Mouse (Mus musculus) forebrain, embryonic 15.5 days (tissue): ENCODE results near the gene Ptprs. TPM values are rescaled to one million over a fixed set of nuclear protein-coding genes. Genes with fewer than 3 reads are reported as not detected.

Experiments
- ATAC-seq: fragments of 200-750 bp; cut with Nextera tagmentation; replicated peaks from 2 replicates; pipeline ENCODE4 v1.8.0; 2017; ENCODE audit warnings: mild to moderate bottlenecking, moderate TSS enrichment, moderate library complexity
- H3K27ac ChIP-seq: fragments of 300-500 bp; sonication (generic); replicated peaks from 2 replicates; pipeline ENCODE4 v1.5.1; 2015; ENCODE audit warnings: mild to moderate bottlenecking, inconsistent platforms
- H3K27me3 ChIP-seq: fragments of 300-500 bp; sonication (generic); 2 replicates; pipeline ENCODE4 v1.6.1; 2015; ENCODE audit warnings: inconsistent platforms
- H3K36me3 ChIP-seq: fragments of 300-500 bp; sonication (generic); 2 replicates; pipeline ENCODE4 v1.6.1; 2015; ENCODE audit warnings: mild to moderate bottlenecking, inconsistent platforms
- H3K4me1 ChIP-seq: fragments of 300-500 bp; sonication (generic); 2 replicates; pipeline ENCODE4 v1.6.1; 2015; ENCODE audit warnings: inconsistent platforms
- H3K4me2 ChIP-seq: fragments of 300-500 bp; sonication (generic); replicated peaks from 2 replicates; pipeline ENCODE4 v1.6.1; 2015; ENCODE audit warnings: mild to moderate bottlenecking, inconsistent platforms
- H3K4me3 ChIP-seq: fragments of 300-500 bp; sonication (generic); 2 replicates; pipeline ENCODE4 v1.5.1; 2015; ENCODE audit warnings: mild to moderate bottlenecking, inconsistent platforms
- H3K9ac ChIP-seq: fragments of 300-500 bp; sonication (generic); replicated peaks from 2 replicates; pipeline ENCODE4 v1.6.1; 2015; ENCODE audit warnings: mild to moderate bottlenecking, inconsistent platforms
- H3K9me3 ChIP-seq: fragments of 300-500 bp; sonication (generic); 2 replicates; pipeline ENCODE4 v1.6.1; 2016; ENCODE audit warnings: inconsistent platforms
- WGBS: fragments of 180-500 bp; shearing (Covaris S2); methylation state at CpG from one replicate; pipeline ENCODE4 v1.1.7; 2015; ENCODE audit warnings: mixed read lengths; 5-methylcytosine and 5-hydroxymethylcytosine counted together
- polyA plus RNA-seq: library from polyadenylated mRNA; unstranded; fragments of >200 nt; fragmentation: Nextera tagmentation; extraction: Ambion mirVana; gene quantifications from 2 replicates; pipeline ENCODE4 v1.2.1, GENCODE M21; 2015

Gene Ptprs
- polyA plus RNA-seq, 1 experiment from 2014 or later: 375 TPM

- WGBS: 4% methylated on average over 12 of the region's 16 CpGs
- Histone ChIP-seq H3K4me1 (peaks cover 35% of the 10 kb centered on the region), H3K9me3 (no peaks in the 10 kb centered on the region), H3K4me3 (no peak overlapping the region), H3K27me3 (no peaks in the 10 kb centered on the region), H3K9ac (no peak overlapping the region), H3K27ac (peak overlapping the region; percentile 86), H3K36me3 (no peaks in the 10 kb centered on the region), H3K4me2 (0 out of 2 replicates have a peak overlapping the region, but pooled peaks have one; percentile 2)
- peak; percentile 65 for ATAC-seq
Measured at GRCm38 (mm10) chr17:56487441-56487888, 11.2 kb upstream of the Ptprs start.

GRCm38 (mm10) chr17:56485926-56486325 is 9.6 kb upstream of the Ptprs start:
- H3K9me3 ChIP-seq: no peaks in the 10 kb centered on the region
- peaks cover 34% of the 10 kb centered on the region for H3K4me1 ChIP-seq
- WGBS: 74% methylated on average over 9 of the region's 9 CpGs
- H3K9ac ChIP-seq: no peak overlapping the region
- H3K27me3 ChIP-seq: no peaks in the 10 kb centered on the region
- H3K4me3 ChIP-seq: no peak overlapping the region
- H3K36me3 ChIP-seq: no peaks in the 10 kb centered on the region
- H3K27ac ChIP-seq: 0 out of 2 replicates have a peak overlapping the region, but pooled peaks have one; percentile 2
- H3K4me2 ChIP-seq: no peak overlapping the region
- no peak for ATAC-seq

GRCm38 (mm10) chr17:56485118-56485517 is 8.8 kb upstream of the Ptprs start:
- H3K4me1 ChIP-seq: peaks cover 29% of the 10 kb centered on the region
- H3K4me3 ChIP-seq: no peak overlapping the region
- no peak overlapping the region for H3K9ac ChIP-seq
- H3K27ac ChIP-seq: 0 out of 2 replicates have a peak overlapping the region, but pooled peaks have one; percentile 2
- no peaks in the 10 kb centered on the region for H3K27me3 ChIP-seq
- H3K9me3 ChIP-seq: no peaks in the 10 kb centered on the region
- H3K4me2 ChIP-seq: no peak overlapping the region
- WGBS: 48% methylated on average over 9 of the region's 9 CpGs
- no peak; the same call in 1 of the 2 replicates for ATAC-seq
- H3K36me3 ChIP-seq: no peaks in the 10 kb centered on the region

- 100% methylated on average over 1 of the region's 1 CpGs for WGBS
- no peak for ATAC-seq
Measured at GRCm38 (mm10) chr17:56482671-56483070, 6.4 kb upstream of the Ptprs start.

GRCm38 (mm10) chr17:56479358-56479757 is 3.1 kb upstream of the Ptprs start:
- H3K36me3 ChIP-seq: no peaks in the 10 kb centered on the region
- no peak overlapping the region for H3K4me3 ChIP-seq
- 6% methylated on average over 6 of the region's 6 CpGs for WGBS
- H3K27ac ChIP-seq: no peak overlapping the region
- H3K4me2 ChIP-seq: no peak overlapping the region
- no peaks in the 10 kb centered on the region for H3K27me3 ChIP-seq
- H3K9ac ChIP-seq: no peak overlapping the region
- H3K4me1 ChIP-seq: peaks cover 12% of the 10 kb centered on the region
- no peak for ATAC-seq
- no peaks in the 10 kb centered on the region for H3K9me3 ChIP-seq

More at GRCm38 (mm10) chr17:56482671-56483070, 6.4 kb upstream of the Ptprs start:
- no peak overlapping the region for H3K9ac ChIP-seq
- no peaks in the 10 kb centered on the region for H3K9me3 ChIP-seq
- H3K4me1 ChIP-seq: peaks cover 24% of the 10 kb centered on the region
- H3K4me2 ChIP-seq: no peak overlapping the region
- H3K27me3 ChIP-seq: no peaks in the 10 kb centered on the region
- no peak overlapping the region for H3K27ac ChIP-seq
- H3K36me3 ChIP-seq: no peaks in the 10 kb centered on the region
- H3K4me3 ChIP-seq: no peak overlapping the region

GRCm38 (mm10) chr17:56478191-56478611 is 1.9 kb upstream of the Ptprs start:
- H3K27me3 ChIP-seq: no peaks in the 10 kb centered on the region
- WGBS: 73% methylated on average over 11 of the region's 11 CpGs
- H3K4me3 ChIP-seq: no peak overlapping the region
- no peaks in the 10 kb centered on the region for H3K36me3 ChIP-seq
- H3K9me3 ChIP-seq: no peaks in the 10 kb centered on the region
- no peak for ATAC-seq
- H3K9ac ChIP-seq: no peak overlapping the region
- no peak overlapping the region for H3K4me2 ChIP-seq
- H3K27ac ChIP-seq: no peak overlapping the region
- H3K4me1 ChIP-seq: peaks cover 21% of the 10 kb centered on the region

GRCm38 (mm10) chr17:56477191-56477818 is 1.0 kb upstream of the Ptprs start:
- H3K4me3 ChIP-seq: no peak overlapping the region
- H3K9ac ChIP-seq: no peak overlapping the region
- no peak for ATAC-seq
- no peaks in the 10 kb centered on the region for H3K36me3 ChIP-seq
- no peaks in the 10 kb centered on the region for H3K9me3 ChIP-seq
- H3K4me2 ChIP-seq: no peak overlapping the region
- no peaks in the 10 kb centered on the region for H3K27me3 ChIP-seq
- H3K4me1 ChIP-seq: peaks cover 30% of the 10 kb centered on the region
- 90% methylated on average over 19 of the region's 19 CpGs for WGBS
- H3K27ac ChIP-seq: no peak overlapping the region

GRCm38 (mm10) chr17:56475584-56476401 is 490 bp downstream of the Ptprs start:
- H3K27ac ChIP-seq: peak overlapping the region; percentile 99
- under 1% methylated on average over 66 of the region's 66 CpGs for WGBS
- H3K9me3 ChIP-seq: no peaks in the 10 kb centered on the region
- peak; percentile 38 for ATAC-seq
- H3K36me3 ChIP-seq: no peaks in the 10 kb centered on the region
- peak overlapping the region; percentile 88 for H3K4me3 ChIP-seq
- peaks cover 45% of the 10 kb centered on the region for H3K4me1 ChIP-seq
- H3K4me2 ChIP-seq: peak overlapping the region; percentile 84
- H3K27me3 ChIP-seq: no peaks in the 10 kb centered on the region
- H3K9ac ChIP-seq: peak overlapping the region; percentile 98

- peak overlapping the region; percentile 88 for H3K4me3 ChIP-seq
- peak overlapping the region; percentile 84 for H3K4me2 ChIP-seq
- H3K4me1 ChIP-seq: peaks cover 53% of the 10 kb centered on the region
- H3K27ac ChIP-seq: peak overlapping the region; percentile 99
- no peaks in the 10 kb centered on the region for H3K36me3 ChIP-seq
- under 1% methylated on average over 24 of the region's 24 CpGs for WGBS
- H3K27me3 ChIP-seq: no peaks in the 10 kb centered on the region
- no peaks in the 10 kb centered on the region for H3K9me3 ChIP-seq
- peak overlapping the region; percentile 98 for H3K9ac ChIP-seq
- peak; percentile 27 for ATAC-seq
Measured at GRCm38 (mm10) chr17:56474831-56475581, 1.3 kb downstream of the Ptprs start.

- Histone ChIP-seq H3K36me3 (no peaks in the 10 kb centered on the region), H3K9me3 (no peaks in the 10 kb centered on the region), H3K4me3 (peak overlapping the region; percentile 88), H3K4me2 (peak overlapping the region; percentile 84), H3K9ac (peak overlapping the region; percentile 98), H3K27me3 (no peaks in the 10 kb centered on the region), H3K27ac (peak overlapping the region; percentile 99), H3K4me1 (peaks cover 57% of the 10 kb centered on the region)
- 2% methylated on average over 32 of the region's 32 CpGs for WGBS
- no peak for ATAC-seq
Measured at GRCm38 (mm10) chr17:56474311-56474830, 1.9 kb downstream of the Ptprs start.

- peak overlapping the region; percentile 98 for H3K9ac ChIP-seq
- peak overlapping the region; percentile 88 for H3K4me3 ChIP-seq
- no peaks in the 10 kb centered on the region for H3K36me3 ChIP-seq
- 1% methylated on average over 11 of the region's 11 CpGs for WGBS
- no peaks in the 10 kb centered on the region for H3K9me3 ChIP-seq
- peak overlapping the region; percentile 84 for H3K4me2 ChIP-seq
- peak overlapping the region; percentile 99 for H3K27ac ChIP-seq
- peaks cover 60% of the 10 kb centered on the region for H3K4me1 ChIP-seq
- H3K27me3 ChIP-seq: no peaks in the 10 kb centered on the region
- ATAC-seq: no peak
Measured at GRCm38 (mm10) chr17:56473611-56473905, 2.7 kb downstream of the Ptprs start.
